Mouse (Mus musculus): ENCODE measurements around the gene Fam24a. TPM values are rescaled to one million over a fixed set of nuclear protein-coding genes. Genes with fewer than 3 reads are reported as not detected.

Fam24a gene
- polyA plus RNA-seq, 1 experiment from 2014 or later, result not detected

DNA sequence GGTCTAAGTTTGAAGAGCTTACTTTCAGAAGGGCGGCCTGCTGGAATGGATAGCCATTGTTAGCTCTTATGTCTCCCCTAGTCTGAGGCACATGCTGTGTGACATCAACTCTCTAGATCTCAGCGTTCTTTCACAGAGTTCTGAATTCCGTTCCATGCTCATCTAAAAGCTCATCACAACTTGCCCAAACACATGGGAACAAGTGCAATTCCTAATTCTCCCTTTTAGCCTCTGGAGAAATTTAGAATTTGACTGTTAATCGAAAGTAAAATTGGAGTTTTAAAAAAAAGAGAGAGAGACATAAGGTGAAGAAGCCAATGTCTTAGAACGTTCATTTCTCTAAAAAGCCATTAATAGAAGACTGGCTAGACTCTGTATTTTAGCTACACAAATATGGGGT is 4.2 kb upstream of the Fam24a start, which contains the start of gene Fam24b:
Gene Fam24b (minus strand): TSS at position 101 of the 400 bp plus-strand sequence.
- no peak within 1 kb of the TSS for H3K4me2 ChIP-seq (ENCODE audit: low read depth, low read length)

GRCm38 (mm10) chr7:131331688-131332087 is 2.0 kb upstream of the Fam24a start:
- Histone ChIP-seq H3K4me2 (ENCODE audit: low read depth, low read length) (no peak overlapping the region), H3K27me3 (ENCODE audit: control insufficient read depth, insufficient read depth, low read length) (no peaks in the 10 kb centered on the region), H3K27ac (ENCODE audit: low read depth, low read length) (no peak overlapping the region), H3K4me1 (ENCODE audit: control insufficient read depth, insufficient read depth, low read length) (no peaks in the 10 kb centered on the region), H3K36me3 (ENCODE audit: control insufficient read depth, insufficient read depth, low read length) (no peaks in the 10 kb centered on the region), H3K9ac (replicated peaks; ENCODE audit: low read depth, low read length) (no peak overlapping the region), H3K9me3 (ENCODE audit: control insufficient read depth, low read length) (no peaks in the 10 kb centered on the region), H3K4me3 (ENCODE audit: low read depth, low read length) (no peak overlapping the region)
- 85% methylated on average over 2 of the region's 2 CpGs for WGBS
- no peak for ATAC-seq (ENCODE audit: low read depth)

More for the DNA sequence above, 4.2 kb upstream of the Fam24a start, which contains the start of gene Fam24b:
- no peaks in the 10 kb centered on the region for H3K9me3 ChIP-seq (ENCODE audit: control insufficient read depth, low read length)
- no peaks in the 10 kb centered on the region for H3K4me1 ChIP-seq (ENCODE audit: control insufficient read depth, insufficient read depth, low read length)
- H3K9ac ChIP-seq (replicated peaks; ENCODE audit: low read depth, low read length), result no peak within 1 kb of the TSS
- no peaks in the 10 kb centered on the region for H3K27me3 ChIP-seq (ENCODE audit: control insufficient read depth, insufficient read depth, low read length)
- no peak for ATAC-seq (ENCODE audit: low read depth)
- WGBS, result 96% methylated on average over 5 of the region's 5 CpGs
- no peak within 1 kb of the TSS for H3K27ac ChIP-seq (ENCODE audit: low read depth, low read length)
- no peaks in the 10 kb centered on the region for H3K36me3 ChIP-seq (ENCODE audit: control insufficient read depth, insufficient read depth, low read length)
- H3K4me3 ChIP-seq (ENCODE audit: low read depth, low read length), result no peak within 1 kb of the TSS

- no peaks in the 10 kb centered on the region for H3K9me3 ChIP-seq (ENCODE audit: control insufficient read depth, low read length)
- no peak for ATAC-seq (ENCODE audit: low read depth)
These were observed 3.9 kb downstream of the Fam24a start for GRCm38 (mm10) chr7:131337502-131338068.

DNA sequence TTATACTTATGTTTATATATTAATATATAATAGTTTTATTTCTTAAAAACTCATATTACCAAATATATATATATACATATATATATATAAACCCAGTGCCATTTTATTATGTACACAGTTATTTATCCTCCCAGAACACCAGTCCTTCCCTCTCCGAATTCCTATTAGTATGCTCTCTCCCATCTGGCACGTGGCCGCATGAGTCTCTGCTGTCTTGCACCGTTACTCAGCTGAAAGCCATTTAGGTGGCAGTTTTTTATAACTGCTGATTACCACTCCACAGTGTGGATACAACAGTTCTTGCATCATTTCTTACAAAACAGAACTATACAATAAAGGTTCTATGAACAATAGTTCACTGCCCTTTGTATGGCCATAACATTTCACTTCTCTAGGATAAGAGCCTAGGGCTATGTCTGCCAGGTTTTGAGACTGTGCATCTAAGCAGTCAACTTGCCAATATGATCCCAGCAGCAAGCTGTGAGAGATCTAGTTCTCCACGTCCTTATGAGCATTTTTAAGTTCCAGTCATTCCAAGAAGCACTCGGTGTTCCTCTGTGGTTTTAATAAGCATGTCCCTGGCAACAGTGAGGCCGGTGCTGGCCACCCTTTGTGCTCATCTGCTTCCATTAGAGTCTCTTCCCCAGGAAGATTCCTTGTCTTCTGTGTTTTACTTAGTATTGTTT is 12.3 kb downstream of the Fam24a start:
- Histone ChIP-seq H3K4me2 (ENCODE audit: low read depth, low read length) (no peak overlapping the region), H3K36me3 (ENCODE audit: control insufficient read depth, insufficient read depth, low read length) (peaks cover 30% of the 10 kb centered on the region), H3K4me1 (ENCODE audit: control insufficient read depth, insufficient read depth, low read length) (no peaks in the 10 kb centered on the region), H3K4me3 (ENCODE audit: low read depth, low read length) (no peak overlapping the region), H3K27ac (ENCODE audit: low read depth, low read length) (no peak overlapping the region), H3K9me3 (ENCODE audit: control insufficient read depth, low read length) (no peaks in the 10 kb centered on the region), H3K9ac (replicated peaks; ENCODE audit: low read depth, low read length) (no peak overlapping the region), H3K27me3 (ENCODE audit: control insufficient read depth, insufficient read depth, low read length) (no peaks in the 10 kb centered on the region)
- WGBS, result 52% methylated on average over 7 of the region's 7 CpGs
- no peak for ATAC-seq (ENCODE audit: low read depth)

More at GRCm38 (mm10) chr7:131337502-131338068, 3.9 kb downstream of the Fam24a start:
- no peaks in the 10 kb centered on the region for H3K4me1 ChIP-seq (ENCODE audit: control insufficient read depth, insufficient read depth, low read length)
- WGBS, result 38% methylated on average over 8 of the region's 8 CpGs
- no peak overlapping the region for H3K4me2 ChIP-seq (ENCODE audit: low read depth, low read length)
- no peak overlapping the region for H3K4me3 ChIP-seq (ENCODE audit: low read depth, low read length)
- no peaks in the 10 kb centered on the region for H3K27me3 ChIP-seq (ENCODE audit: control insufficient read depth, insufficient read depth, low read length)
- H3K27ac ChIP-seq (ENCODE audit: low read depth, low read length), result no peak overlapping the region
- H3K9ac ChIP-seq (replicated peaks; ENCODE audit: low read depth, low read length), result no peak overlapping the region
- H3K36me3 ChIP-seq (ENCODE audit: control insufficient read depth, insufficient read depth, low read length), result peaks cover 6% of the 10 kb centered on the region; the same call in 1 of the 2 replicates

- no peak overlapping the region for H3K4me3 ChIP-seq (ENCODE audit: low read depth, low read length)
- peaks cover 2% of the 10 kb centered on the region; the same call in 1 of the 2 replicates for H3K4me1 ChIP-seq (ENCODE audit: control insufficient read depth, insufficient read depth, low read length)
- H3K27me3 ChIP-seq (ENCODE audit: control insufficient read depth, insufficient read depth, low read length), result no peaks in the 10 kb centered on the region
- no peak overlapping the region for H3K9ac ChIP-seq (replicated peaks; ENCODE audit: low read depth, low read length)
- H3K27ac ChIP-seq (ENCODE audit: low read depth, low read length), result no peak overlapping the region
- H3K36me3 ChIP-seq (ENCODE audit: control insufficient read depth, insufficient read depth, low read length), result peaks cover 28% of the 10 kb centered on the region
- H3K4me2 ChIP-seq (ENCODE audit: low read depth, low read length), result no peak overlapping the region
- H3K9me3 ChIP-seq (ENCODE audit: control insufficient read depth, low read length), result no peaks in the 10 kb centered on the region
- 97% methylated on average over 13 of the region's 13 CpGs for WGBS
- no peak for ATAC-seq (ENCODE audit: low read depth)
These were observed 22.4 kb downstream of the Fam24a start for GRCm38 (mm10) chr7:131356105-131356504.

DNA sequence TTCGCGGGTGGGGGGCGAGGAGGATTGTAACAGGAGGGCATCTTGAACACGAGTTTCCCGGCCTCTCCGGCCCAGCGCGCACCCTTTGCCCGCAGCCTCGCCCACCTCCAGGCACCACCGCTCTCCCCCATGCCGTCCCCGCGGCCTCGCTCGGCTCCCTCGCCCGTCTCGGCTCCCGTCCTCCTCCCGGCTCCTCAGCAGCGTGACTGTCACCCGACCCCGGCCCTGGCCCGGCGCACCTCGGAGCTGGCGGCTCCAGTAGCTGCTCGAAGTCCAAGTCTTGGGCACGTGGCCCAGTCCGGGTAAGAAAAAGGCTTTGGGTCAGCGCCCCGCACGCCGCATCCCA is 28.6 kb downstream of the Fam24a start:
- peak overlapping the region; percentile 81 for H3K4me2 ChIP-seq (ENCODE audit: low read depth, low read length)

GRCm38 (mm10) chr7:131362615-131363300 is 29.1 kb downstream of the Fam24a start, which contains the start of gene 2310057M21Rik:
Gene 2310057M21Rik (minus strand): TSS chr7:131362759.
- peaks cover 6% of the 10 kb centered on the region; the same call in 1 of the 2 replicates for H3K36me3 ChIP-seq (ENCODE audit: control insufficient read depth, insufficient read depth, low read length)
- H3K4me3 ChIP-seq (ENCODE audit: low read depth, low read length), result peak within 1 kb of the TSS; percentile 90
- H3K27me3 ChIP-seq (ENCODE audit: control insufficient read depth, insufficient read depth, low read length), result no peaks in the 10 kb centered on the region; the same call in 1 of the 2 replicates
- peak within 1 kb of the TSS; percentile 89 for H3K9ac ChIP-seq (replicated peaks; ENCODE audit: low read depth, low read length)
- no peaks in the 10 kb centered on the region for H3K9me3 ChIP-seq (ENCODE audit: control insufficient read depth, low read length)
- H3K4me1 ChIP-seq (ENCODE audit: control insufficient read depth, insufficient read depth, low read length), result peaks cover 10% of the 10 kb centered on the region; the same call in 1 of the 2 replicates
- peak within 1 kb of the TSS; percentile 83 for H3K27ac ChIP-seq (ENCODE audit: low read depth, low read length)
- ATAC-seq (ENCODE audit: low read depth), result peak; percentile 96
- WGBS, result under 1% methylated on average over 55 of the region's 55 CpGs
- peak within 1 kb of the TSS; percentile 81 for H3K4me2 ChIP-seq (ENCODE audit: low read depth, low read length)

More for the DNA sequence above, 28.6 kb downstream of the Fam24a start:
- WGBS, result under 1% methylated on average over 35 of the region's 35 CpGs
- Histone ChIP-seq H3K27ac (ENCODE audit: low read depth, low read length) (peak overlapping the region; percentile 72), H3K9ac (replicated peaks; ENCODE audit: low read depth, low read length) (peak overlapping the region; percentile 89), H3K36me3 (ENCODE audit: control insufficient read depth, insufficient read depth, low read length) (peaks cover 9% of the 10 kb centered on the region), H3K27me3 (ENCODE audit: control insufficient read depth, insufficient read depth, low read length) (no peaks in the 10 kb centered on the region; the same call in 1 of the 2 replicates), H3K9me3 (ENCODE audit: control insufficient read depth, low read length) (no peaks in the 10 kb centered on the region), H3K4me1 (ENCODE audit: control insufficient read depth, insufficient read depth, low read length) (peaks cover 10% of the 10 kb centered on the region; the same call in 1 of the 2 replicates), H3K4me3 (ENCODE audit: low read depth, low read length) (peak overlapping the region; percentile 90)
- peak; percentile 83 for ATAC-seq (ENCODE audit: low read depth)

DNA sequence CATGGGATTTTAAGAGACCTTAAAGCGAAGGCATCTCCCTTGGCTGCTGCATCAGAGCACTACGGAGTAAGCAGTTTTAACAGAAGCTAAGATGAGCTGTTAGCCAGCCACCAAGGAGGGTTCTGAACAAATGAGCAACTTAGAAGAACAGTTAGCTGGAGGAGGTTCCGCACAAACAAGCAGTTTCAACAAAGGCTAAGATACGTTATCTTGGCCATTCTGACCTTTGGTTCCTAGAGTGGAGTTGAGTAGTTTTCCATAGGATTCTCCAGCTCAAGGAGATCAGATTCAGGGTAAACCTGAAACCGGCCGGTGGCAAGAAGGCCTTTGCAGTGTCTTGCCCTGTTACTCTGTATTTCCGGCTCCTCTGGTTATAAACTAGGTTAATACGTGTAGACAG is 30.5 kb downstream of the Fam24a start:
- Histone ChIP-seq H3K4me2 (ENCODE audit: low read depth, low read length) (no peak overlapping the region), H3K9me3 (ENCODE audit: control insufficient read depth, low read length) (no peaks in the 10 kb centered on the region), H3K4me3 (ENCODE audit: low read depth, low read length) (no peak overlapping the region), H3K27ac (ENCODE audit: low read depth, low read length) (no peak overlapping the region), H3K36me3 (ENCODE audit: control insufficient read depth, insufficient read depth, low read length) (no peaks in the 10 kb centered on the region), H3K4me1 (ENCODE audit: control insufficient read depth, insufficient read depth, low read length) (peaks cover 10% of the 10 kb centered on the region; the same call in 1 of the 2 replicates), H3K9ac (replicated peaks; ENCODE audit: low read depth, low read length) (no peak overlapping the region), H3K27me3 (ENCODE audit: control insufficient read depth, insufficient read depth, low read length) (no peaks in the 10 kb centered on the region; the same call in 1 of the 2 replicates)
- ATAC-seq (ENCODE audit: low read depth), result no peak
- WGBS, result 95% methylated on average over 8 of the region's 8 CpGs

Data from neural tube, embryonic 14.5 days (tissue).